Comparison of ENCODE assay signal across 8 mouse cellular contexts in genomic region chrX:142737719-142738118, GRCm38 (mm10). TPM values are rescaled to one million over a fixed set of nuclear protein-coding genes. Genes with fewer than 3 reads are reported as not detected.
A peak's percentile ranks its signal among the peaks of the same experiment; 100 is the strongest.
DNase-seq lines count a peak whose midpoint lies in the region; ATAC-seq lines count a peak whose summit lies in the region.

No protein-coding gene starts in this region.

- intact Hi-C loops in heart, postnatal 14 days (cut with DNase I) = no loop called here

- ATAC-seq in monocyte, adult 5-6 weeks (replicated peaks; ENCODE audit: insufficient number of reproducible peaks, low FRiP score, low TSS enrichment, poor library complexity, severe bottlenecking) = peak; percentile 53; the same call in 1 of the 2 replicates

- peak; percentile 14 for DNase-seq in kidney, postnatal 10 days
- no peak for DNase-seq in kidney, postnatal 25 days
- peak; percentile 9 for DNase-seq in embryo, embryonic 11.5 days (ENCODE audit: low read depth, low spot score)
- DNase-seq in heart, postnatal 14 days = peak; percentile 24 to 32
- DNase-seq in left cerebral cortex, adult 8-10 months (ENCODE audit: low spot score in 2 of 2) = no peak
- no peak for DNase-seq in layer of hippocampus, adult 11-12 months (ENCODE audit: low spot score)
- no peak for DNase-seq in thymus, adult 18-20 months

RNA-seq across cellular contexts. Expression of gene Tmem164, which starts 56.5 kb away (rescaled TPM):
- 10 to 100 TPM; 31.0 to 54.4 TPM for total RNA-seq in heart, postnatal 14 days (2021)
- 95.5 to 97.1 TPM (median 95.8 TPM) in 3 replicates for total RNA-seq in monocyte, adult 5-6 weeks (2017)
- 10 to 100 TPM; 26.6 to 30.2 (median 28.3) TPM for total RNA-seq in left cerebral cortex, adult 8-10 months (2022)

Comparison
In these comparisons a context has a peak if more than half of its experiments do, and no peak if none do; other contexts are left out.
1. DNase-seq: peak in kidney, postnatal 10 days (single experiment), embryo, embryonic 11.5 days (single experiment) and heart, postnatal 14 days (2 of 2); none in kidney, postnatal 25 days (0 of 2), left cerebral cortex, adult 8-10 months (0 of 2), layer of hippocampus, adult 11-12 months (single experiment) and thymus, adult 18-20 months (0 of 2).